Mouse (Mus musculus): ENCODE measurements around the gene Hoxc11. TPM values are rescaled to one million over a fixed set of nuclear protein-coding genes. Genes with fewer than 3 reads are reported as not detected.

Hoxc11 gene
- polyA plus RNA-seq, 1 experiment from 2014 or later, result not detected

DNA sequence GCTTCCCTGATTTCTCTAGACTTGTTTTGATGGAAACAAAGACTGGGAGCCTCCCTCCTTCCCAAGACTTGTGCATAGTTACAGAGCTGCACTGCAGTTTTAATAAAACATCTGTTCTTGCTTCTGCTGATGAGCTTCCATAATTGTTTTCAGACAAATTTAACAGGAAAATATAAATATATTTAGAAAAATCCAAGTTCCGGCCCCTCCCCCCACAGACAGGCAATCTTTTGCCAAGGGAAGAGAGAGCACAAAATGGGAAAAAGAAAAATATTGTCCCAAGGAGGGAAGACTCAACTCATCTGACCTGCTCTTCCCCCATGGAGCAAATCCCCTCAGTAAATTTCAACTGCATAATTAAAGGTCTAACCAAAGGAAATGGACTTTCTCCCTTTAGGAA, 52.1 kb downstream of the Hoxc11 start:
- no peak overlapping the region for H3K4me3 ChIP-seq
- no peak overlapping the region for H3K9ac ChIP-seq (replicated peaks)
- peaks cover 99% of the 10 kb centered on the region for H3K27me3 ChIP-seq
- H3K4me2 ChIP-seq (replicated peaks), result no peak overlapping the region
- H3K27ac ChIP-seq (replicated peaks), result no peak overlapping the region
- H3K9me3 ChIP-seq, result no peaks in the 10 kb centered on the region
- ATAC-seq (ENCODE audit: low FRiP score, low read depth), result no peak
- no peaks in the 10 kb centered on the region for H3K4me1 ChIP-seq
- 15% methylated on average over 1 of the region's 1 CpGs for WGBS
- H3K36me3 ChIP-seq, result no peaks in the 10 kb centered on the region

Small RNA genes within 50 kb of the gene (microRNA-seq; reads per million reads assigned to microRNA genes)
- gene Mir196a-2, result 1.4 reads per million

Other genes with a start within 250 kb of the Hoxc11 start
- gene Calcoco1, start 232.2 kb upstream of the Hoxc11 start, polyA plus RNA-seq (2016; fragmentation: Nextera tagmentation; extraction: Ambion mirVana), result 41.4 and 42.4 TPM in 2 replicates
- gene Hoxc13, start 33.3 kb upstream of the Hoxc11 start, polyA plus RNA-seq (2016; fragmentation: Nextera tagmentation; extraction: Ambion mirVana), result 0.23 and 0.24 TPM in 2 replicates
- gene Hoxc12, start 17.7 kb upstream of the Hoxc11 start, polyA plus RNA-seq (2016; fragmentation: Nextera tagmentation; extraction: Ambion mirVana), result not detected in 2 replicates
- not detected in 2 replicates for gene Hoxc10, start 12.4 kb downstream of the Hoxc11 start, polyA plus RNA-seq (2016; fragmentation: Nextera tagmentation; extraction: Ambion mirVana)
- gene Hoxc5, start 13.0 kb downstream of the Hoxc11 start, polyA plus RNA-seq (2016; fragmentation: Nextera tagmentation; extraction: Ambion mirVana), result 0.26 TPM in 1 of 2 replicates, not detected in the other
- gene Hoxc9, start 22.0 kb downstream of the Hoxc11 start, polyA plus RNA-seq (2016; fragmentation: Nextera tagmentation; extraction: Ambion mirVana), result not detected in 2 replicates
- not detected in 2 replicates for gene Hoxc8, start 36.2 kb downstream of the Hoxc11 start, polyA plus RNA-seq (2016; fragmentation: Nextera tagmentation; extraction: Ambion mirVana)
- gene Hoxc6, start 43.8 kb downstream of the Hoxc11 start, polyA plus RNA-seq (2016; fragmentation: Nextera tagmentation; extraction: Ambion mirVana), result not detected in 2 replicates
- gene Hoxc4, start 64.5 kb downstream of the Hoxc11 start, polyA plus RNA-seq (2016; fragmentation: Nextera tagmentation; extraction: Ambion mirVana), result 0.09 TPM in 1 of 2 replicates, not detected in the other
- gene Smug1, start 212.7 kb downstream of the Hoxc11 start, polyA plus RNA-seq (2016; fragmentation: Nextera tagmentation; extraction: Ambion mirVana), result 27.5 and 28.9 TPM in 2 replicates

Measured in midbrain, embryonic 12.5 days (tissue).